Mouse (Mus musculus): Measurements from ENCODE around the gene Ahdc1. TPM values are rescaled to one million over a fixed set of nuclear protein-coding genes. Genes with fewer than 3 reads are reported as not detected.

Gene Ahdc1
- polyA plus RNA-seq, 1 experiment from 2014 or later, result 6.3 TPM

DNA sequence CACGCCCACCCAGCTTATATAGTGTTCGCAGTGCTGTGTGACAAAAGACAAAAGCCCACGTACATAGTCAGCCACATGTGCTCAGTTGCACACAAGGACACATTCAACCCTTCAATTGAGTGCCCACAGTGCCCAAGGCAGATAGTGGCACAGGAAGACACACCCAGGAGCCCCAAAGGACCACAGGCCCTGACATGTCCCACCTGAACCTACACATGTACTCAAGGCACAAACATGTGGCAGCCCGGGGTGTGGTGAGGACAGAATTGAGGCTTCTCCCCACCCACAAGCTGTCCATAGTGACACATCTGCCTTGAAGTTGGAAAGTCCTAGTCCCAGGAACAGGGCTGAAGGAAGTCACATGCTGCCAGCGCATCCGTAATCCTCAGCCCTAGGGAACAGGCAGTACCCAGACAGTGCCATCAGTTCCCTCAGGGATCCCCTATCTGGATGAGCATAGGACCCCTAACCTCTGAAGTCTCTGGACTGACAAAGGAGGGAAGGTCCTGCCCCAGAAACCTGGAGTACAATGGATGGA, 76.2 kb downstream of the Ahdc1 start:
- H3K9me3 ChIP-seq (replicated peaks), result no peaks in the 10 kb centered on the region
- peak overlapping the region; percentile 38 for H3K4me2 ChIP-seq
- no peaks in the 10 kb centered on the region for H3K27me3 ChIP-seq
- H3K27ac ChIP-seq, result peak overlapping the region; percentile 95
- peaks cover 88% of the 10 kb centered on the region for H3K4me1 ChIP-seq (replicated peaks)
- H3K9ac ChIP-seq, result peak overlapping the region; percentile 23; the same call in 1 of the 2 replicates
- H3K36me3 ChIP-seq, result no peaks in the 10 kb centered on the region
- H3K4me3 ChIP-seq, result no peak overlapping the region
- 66% methylated on average over 6 of the region's 6 CpGs for WGBS
- ATAC-seq (replicated peaks; ENCODE audit: insufficient number of reproducible peaks, insufficient read depth, low FRiP score, low read depth), result no peak

DNA sequence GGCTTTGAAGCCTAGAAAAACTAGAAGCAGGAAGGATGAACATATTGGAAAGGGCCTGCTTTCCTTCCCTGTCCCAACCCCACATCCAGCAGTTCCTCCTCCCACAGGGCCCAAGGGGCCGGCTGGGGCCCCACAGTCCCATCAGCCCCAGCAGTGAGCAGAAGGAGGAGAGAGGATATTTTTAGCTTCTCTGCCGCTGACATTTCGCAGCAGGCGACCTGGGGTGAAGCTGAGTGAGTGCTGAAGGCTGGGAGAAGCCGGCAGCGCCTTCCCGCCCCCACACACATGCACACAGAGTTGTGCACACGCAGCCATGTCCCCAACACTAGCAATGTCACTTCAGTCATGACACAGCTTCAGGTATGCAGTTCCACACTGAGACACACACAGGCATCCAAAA, 76.8 kb downstream of the Ahdc1 start:
- peak overlapping the region; percentile 95 for H3K27ac ChIP-seq
- no peaks in the 10 kb centered on the region for H3K36me3 ChIP-seq
- H3K4me2 ChIP-seq, result peak overlapping the region; percentile 38
- H3K9ac ChIP-seq, result peak overlapping the region; percentile 23; the same call in 1 of the 2 replicates
- H3K4me1 ChIP-seq (replicated peaks), result peaks cover 94% of the 10 kb centered on the region
- H3K27me3 ChIP-seq, result no peaks in the 10 kb centered on the region
- H3K4me3 ChIP-seq, result no peak overlapping the region
- H3K9me3 ChIP-seq (replicated peaks), result no peaks in the 10 kb centered on the region
- WGBS, result 6% methylated on average over 8 of the region's 8 CpGs
- ATAC-seq (replicated peaks; ENCODE audit: insufficient number of reproducible peaks, insufficient read depth, low FRiP score, low read depth), result peak; percentile 50

DNA sequence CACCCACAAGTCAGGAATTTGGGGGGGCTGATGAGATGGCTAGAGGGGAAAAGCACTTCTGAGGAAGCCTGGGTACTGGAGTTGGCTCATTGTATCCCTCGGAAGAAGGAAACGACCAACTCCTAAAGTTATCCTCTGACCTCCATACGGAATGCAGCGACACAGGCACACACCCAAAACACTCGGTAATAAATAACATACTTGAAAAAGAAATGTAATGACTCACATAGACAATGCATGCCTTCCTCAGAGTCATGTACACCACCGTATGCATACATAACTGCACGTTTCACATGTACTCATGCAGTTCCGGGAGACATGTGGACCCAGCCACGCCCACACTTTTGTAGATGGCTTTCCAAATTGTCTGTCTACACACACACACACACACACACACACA, 78.3 kb downstream of the Ahdc1 start:
- H3K36me3 ChIP-seq, result no peaks in the 10 kb centered on the region
- no peak for ATAC-seq (replicated peaks; ENCODE audit: insufficient number of reproducible peaks, insufficient read depth, low FRiP score, low read depth)
- WGBS, result 68% methylated on average over 9 of the region's 9 CpGs

DNA sequence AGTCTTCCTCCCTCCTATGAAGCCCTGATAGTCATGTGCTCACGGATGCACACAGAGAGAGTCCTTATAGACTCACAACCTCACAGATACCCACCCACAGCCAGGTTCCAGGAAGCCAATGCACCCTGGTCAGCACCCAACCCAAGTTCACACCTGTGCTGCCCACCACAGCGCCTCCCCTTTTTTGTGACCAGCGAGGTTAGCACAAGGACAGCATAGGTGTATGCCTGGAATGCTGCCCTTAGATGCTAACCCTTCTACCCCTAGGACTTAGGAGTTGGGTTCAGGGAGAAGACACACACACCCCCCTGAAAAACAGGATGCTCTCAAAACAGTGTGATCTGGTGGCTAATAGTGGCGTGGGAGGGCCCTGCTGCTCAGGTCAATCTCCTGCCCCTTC, 78.7 kb downstream of the Ahdc1 start:
- Histone ChIP-seq H3K4me3 (no peak overlapping the region), H3K4me1 (replicated peaks) (peaks cover 98% of the 10 kb centered on the region), H3K36me3 (no peaks in the 10 kb centered on the region), H3K27ac (peak overlapping the region; percentile 95), H3K9ac (peak overlapping the region; percentile 33; the same call in 1 of the 2 replicates), H3K27me3 (no peaks in the 10 kb centered on the region), H3K9me3 (replicated peaks) (no peaks in the 10 kb centered on the region), H3K4me2 (peak overlapping the region; percentile 34; the same call in 1 of the 2 replicates)
- WGBS, result 68% methylated on average over 4 of the region's 4 CpGs
- no peak for ATAC-seq (replicated peaks; ENCODE audit: insufficient number of reproducible peaks, insufficient read depth, low FRiP score, low read depth)

More for the DNA sequence above, 78.3 kb downstream of the Ahdc1 start:
- Histone ChIP-seq H3K4me3 (no peak overlapping the region), H3K4me1 (replicated peaks) (peaks cover 98% of the 10 kb centered on the region), H3K27ac (peak overlapping the region; percentile 95), H3K9ac (no peak overlapping the region), H3K4me2 (no peak overlapping the region), H3K27me3 (no peaks in the 10 kb centered on the region), H3K9me3 (replicated peaks) (no peaks in the 10 kb centered on the region)

DNA sequence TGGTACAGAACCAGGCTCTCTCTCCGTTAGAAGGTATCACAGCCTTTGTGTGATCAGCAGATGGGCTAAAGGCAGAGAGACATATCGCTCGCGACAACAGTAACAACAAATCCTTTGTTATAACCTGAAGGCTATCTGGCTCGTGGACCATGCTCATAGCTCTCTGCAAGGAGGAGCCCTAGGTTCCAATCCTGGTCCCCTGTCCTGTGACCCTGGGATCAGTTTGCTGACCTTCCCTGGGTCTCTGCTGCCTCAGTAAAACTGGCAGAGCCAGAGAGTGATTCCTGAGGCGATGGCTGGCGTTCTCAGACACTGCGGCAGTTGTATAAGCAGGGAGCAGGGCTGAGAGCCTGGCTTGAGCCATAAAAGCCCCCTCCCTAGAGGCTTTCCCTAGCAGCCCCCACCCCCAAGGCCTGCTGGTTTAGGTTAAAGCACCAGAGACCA, 79.2 kb downstream of the Ahdc1 start:
- Histone ChIP-seq H3K9ac (peak overlapping the region; percentile 33), H3K27ac (peak overlapping the region; percentile 95), H3K4me2 (peak overlapping the region; percentile 34), H3K9me3 (replicated peaks) (no peaks in the 10 kb centered on the region), H3K27me3 (no peaks in the 10 kb centered on the region), H3K36me3 (no peaks in the 10 kb centered on the region), H3K4me3 (no peak overlapping the region), H3K4me1 (replicated peaks) (peaks cover 98% of the 10 kb centered on the region)
- 0 out of 2 replicates have a peak, but pooled peaks have one; percentile 0 for ATAC-seq (replicated peaks; ENCODE audit: insufficient number of reproducible peaks, insufficient read depth, low FRiP score, low read depth)
- WGBS, result 27% methylated on average over 8 of the region's 8 CpGs

DNA sequence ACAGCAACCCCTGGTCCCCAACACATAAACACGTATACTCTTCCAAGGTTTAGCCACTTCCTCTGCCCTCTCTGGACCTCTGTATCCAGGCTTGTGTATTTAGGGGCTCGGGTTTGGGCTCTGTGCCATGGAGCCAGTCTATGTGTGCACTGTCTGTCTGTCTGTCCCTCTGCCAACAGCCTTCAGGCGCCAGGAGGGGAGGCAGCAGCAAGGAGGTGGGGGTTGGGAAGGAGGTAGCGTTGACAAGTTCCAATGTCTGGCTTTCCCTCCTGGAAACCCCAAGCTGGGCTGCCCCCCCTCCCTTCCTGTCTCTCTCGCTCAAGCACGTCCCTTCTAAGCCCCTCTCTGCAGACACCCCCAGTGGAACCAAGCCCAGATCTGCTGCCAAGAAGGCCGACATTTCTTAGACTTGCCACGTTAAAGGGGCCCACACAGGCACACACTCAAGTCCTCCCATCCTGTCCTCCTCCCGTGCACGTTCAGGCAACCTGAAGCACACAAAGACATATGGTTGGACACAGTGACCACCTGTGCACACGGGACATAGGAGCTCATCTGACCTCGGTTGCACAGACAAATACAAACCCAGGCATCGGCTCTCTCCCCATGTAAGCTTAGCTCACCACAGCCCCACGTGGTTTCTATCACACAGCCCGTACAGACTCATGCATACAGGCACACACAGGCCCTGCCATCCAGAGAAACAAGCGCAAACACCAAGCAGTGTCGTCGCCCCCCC, 79.8 kb downstream of the Ahdc1 start:
- Histone ChIP-seq H3K4me2 (peak overlapping the region; percentile 34), H3K27me3 (no peaks in the 10 kb centered on the region)
- ATAC-seq (replicated peaks; ENCODE audit: insufficient number of reproducible peaks, insufficient read depth, low FRiP score, low read depth), result peak; percentile 28

DNA sequence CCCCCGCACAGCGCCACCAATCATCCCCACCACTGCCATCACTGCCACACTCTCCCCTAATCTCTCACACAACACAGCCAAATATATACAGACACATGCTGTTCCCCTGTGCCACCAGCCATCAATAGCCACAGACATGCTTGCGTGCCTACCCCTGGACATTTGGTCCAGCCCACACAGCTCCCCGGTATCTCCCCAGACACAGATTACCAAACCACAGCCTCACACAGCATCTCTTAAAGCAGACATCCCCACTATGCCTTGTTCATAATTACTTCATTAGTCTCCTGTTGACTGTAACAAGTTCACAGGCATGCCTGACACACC, 80.4 kb downstream of the Ahdc1 start:
- Histone ChIP-seq H3K27ac (peak overlapping the region; percentile 95), H3K36me3 (no peaks in the 10 kb centered on the region), H3K27me3 (no peaks in the 10 kb centered on the region), H3K4me1 (replicated peaks) (peaks cover 91% of the 10 kb centered on the region), H3K9me3 (replicated peaks) (no peaks in the 10 kb centered on the region), H3K9ac (no peak overlapping the region), H3K4me2 (peak overlapping the region; percentile 34), H3K4me3 (no peak overlapping the region)
- no peak for ATAC-seq (replicated peaks; ENCODE audit: insufficient number of reproducible peaks, insufficient read depth, low FRiP score, low read depth)
- 26% methylated on average over 4 of the region's 4 CpGs for WGBS

More for the DNA sequence above, 79.8 kb downstream of the Ahdc1 start:
- Histone ChIP-seq H3K36me3 (no peaks in the 10 kb centered on the region), H3K9ac (peak overlapping the region; percentile 33), H3K4me1 (replicated peaks) (peaks cover 97% of the 10 kb centered on the region), H3K27ac (peak overlapping the region; percentile 95), H3K9me3 (replicated peaks) (no peaks in the 10 kb centered on the region), H3K4me3 (no peak overlapping the region)
- 9% methylated on average over 18 of the region's 18 CpGs for WGBS

DNA sequence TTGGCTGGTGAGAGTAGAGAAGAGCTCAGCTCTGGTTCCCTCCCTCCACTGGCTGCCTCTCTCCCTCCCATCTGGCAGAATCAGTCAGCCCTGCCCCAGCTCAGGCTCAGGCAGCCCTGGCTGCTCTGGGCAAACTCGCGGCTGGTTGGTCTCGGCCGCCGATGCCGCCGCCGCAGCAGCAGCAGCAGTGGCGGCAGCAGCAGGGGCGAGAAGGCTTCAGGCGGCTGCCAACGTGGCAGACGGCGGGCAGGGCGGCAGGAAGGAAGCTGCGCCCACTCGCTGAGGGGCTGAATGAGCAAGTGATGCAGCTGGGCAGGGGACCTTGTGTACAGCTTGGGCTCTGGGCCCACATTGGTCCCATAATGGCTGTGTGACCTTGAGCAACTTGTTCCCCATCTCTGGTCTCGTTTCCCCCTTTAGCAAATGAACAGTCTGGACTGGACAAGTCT, 81.4 kb downstream of the Ahdc1 start:
- H3K9ac ChIP-seq, result peak overlapping the region; percentile 58
- no peaks in the 10 kb centered on the region for H3K9me3 ChIP-seq (replicated peaks)
- H3K27ac ChIP-seq, result peak overlapping the region; percentile 95
- H3K4me3 ChIP-seq, result peak overlapping the region; percentile 32
- peak overlapping the region; percentile 60 for H3K4me2 ChIP-seq
- no peaks in the 10 kb centered on the region for H3K36me3 ChIP-seq
- WGBS, result 6% methylated on average over 18 of the region's 18 CpGs
- peak; percentile 25 for ATAC-seq (replicated peaks; ENCODE audit: insufficient number of reproducible peaks, insufficient read depth, low FRiP score, low read depth)
- H3K27me3 ChIP-seq, result no peaks in the 10 kb centered on the region
- H3K4me1 ChIP-seq (replicated peaks), result peaks cover 81% of the 10 kb centered on the region

DNA sequence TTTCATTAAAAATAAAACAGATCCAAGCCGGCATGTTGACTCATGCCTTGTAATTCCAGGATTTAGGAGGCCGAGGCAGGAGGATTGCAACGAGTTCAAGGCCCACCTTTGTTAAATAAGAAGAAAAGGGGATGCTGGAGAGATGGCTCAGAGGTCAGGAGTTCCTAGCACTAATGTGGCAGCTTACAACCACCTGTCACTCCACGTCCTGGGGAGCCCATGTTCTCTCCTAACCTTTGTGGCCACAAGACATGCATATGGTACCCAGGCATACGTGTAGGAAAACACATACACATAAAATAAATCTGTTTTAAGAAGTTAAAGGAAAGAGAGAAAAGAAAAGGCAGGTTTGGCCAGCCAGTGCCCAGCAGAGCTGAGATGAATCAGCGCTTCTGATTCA, 82.0 kb downstream of the Ahdc1 start:
- H3K4me2 ChIP-seq, result peak overlapping the region; percentile 60
- peak overlapping the region; percentile 95 for H3K27ac ChIP-seq
- no peaks in the 10 kb centered on the region for H3K36me3 ChIP-seq
- 58% methylated on average over 6 of the region's 6 CpGs for WGBS
- H3K9ac ChIP-seq, result peak overlapping the region; percentile 58
- H3K27me3 ChIP-seq, result no peaks in the 10 kb centered on the region
- no peak overlapping the region for H3K4me3 ChIP-seq
- no peak for ATAC-seq (replicated peaks; ENCODE audit: insufficient number of reproducible peaks, insufficient read depth, low FRiP score, low read depth)
- H3K9me3 ChIP-seq (replicated peaks), result no peaks in the 10 kb centered on the region
- H3K4me1 ChIP-seq (replicated peaks), result peaks cover 75% of the 10 kb centered on the region

DNA sequence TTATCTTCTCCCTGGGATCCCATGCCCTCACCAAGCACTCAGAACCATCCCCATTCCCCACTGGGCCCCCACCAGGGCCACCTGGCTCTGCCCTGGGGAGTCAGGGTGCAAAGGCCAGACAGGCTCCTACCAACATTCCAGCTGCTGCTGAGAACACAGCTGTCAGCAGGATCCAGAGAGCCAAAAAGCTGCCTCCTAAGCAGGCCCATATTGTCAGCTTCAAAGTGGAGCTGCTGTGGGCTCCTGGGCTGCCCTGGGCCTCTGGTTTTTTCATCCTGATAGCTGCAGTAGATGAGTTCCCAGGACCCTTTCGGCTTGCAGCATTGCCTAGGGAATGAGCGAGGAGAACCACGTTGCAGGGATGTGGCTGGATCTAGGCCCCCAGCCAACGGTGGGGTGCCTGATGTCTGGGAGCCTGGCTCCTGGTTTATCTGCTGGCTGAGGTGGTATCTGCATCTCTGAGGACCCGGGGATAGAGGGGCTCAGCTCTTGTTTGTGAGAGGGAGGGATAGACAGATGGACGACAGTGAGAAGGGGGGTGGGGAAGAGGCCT, 82.5 kb downstream of the Ahdc1 start:
- Histone ChIP-seq H3K4me1 (replicated peaks) (peaks cover 70% of the 10 kb centered on the region), H3K27ac (peak overlapping the region; percentile 95), H3K4me2 (peak overlapping the region; percentile 21; the same call in 1 of the 2 replicates), H3K36me3 (no peaks in the 10 kb centered on the region), H3K4me3 (no peak overlapping the region), H3K27me3 (no peaks in the 10 kb centered on the region), H3K9me3 (replicated peaks) (no peaks in the 10 kb centered on the region), H3K9ac (peak overlapping the region; percentile 33; the same call in 1 of the 2 replicates)
- ATAC-seq (replicated peaks; ENCODE audit: insufficient number of reproducible peaks, insufficient read depth, low FRiP score, low read depth), result no peak
- 6% methylated on average over 6 of the region's 6 CpGs for WGBS

DNA sequence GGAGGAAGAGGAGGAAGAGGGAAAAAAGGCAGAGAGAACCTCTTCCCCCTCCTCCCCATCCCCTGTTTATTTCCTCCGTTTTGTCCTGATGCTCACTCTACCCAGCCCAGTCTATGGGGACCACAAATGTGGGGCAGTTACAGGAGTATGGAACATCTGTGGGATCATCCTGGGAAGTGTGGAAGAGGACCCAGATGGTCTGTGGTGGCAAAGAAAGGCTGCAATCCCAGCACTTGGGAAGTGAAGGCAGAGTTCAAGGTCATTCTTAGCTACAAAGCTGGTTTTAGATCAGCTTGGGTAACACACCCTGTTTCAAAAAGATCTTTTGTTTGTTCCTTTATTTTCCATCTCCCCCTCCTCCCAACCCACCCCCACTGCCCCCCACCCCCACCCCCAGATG, 83.2 kb downstream of the Ahdc1 start:
- H3K27me3 ChIP-seq, result no peaks in the 10 kb centered on the region
- no peak overlapping the region; the same call in 1 of the 2 replicates for H3K9ac ChIP-seq
- H3K4me1 ChIP-seq (replicated peaks), result peaks cover 64% of the 10 kb centered on the region
- peak overlapping the region; percentile 60; the same call in 1 of the 2 replicates for H3K4me2 ChIP-seq
- 36% methylated on average over 1 of the region's 1 CpGs for WGBS
- no peaks in the 10 kb centered on the region for H3K36me3 ChIP-seq
- no peak overlapping the region for H3K4me3 ChIP-seq
- peak overlapping the region; percentile 95 for H3K27ac ChIP-seq
- ATAC-seq (replicated peaks; ENCODE audit: insufficient number of reproducible peaks, insufficient read depth, low FRiP score, low read depth), result no peak
- H3K9me3 ChIP-seq (replicated peaks), result no peaks in the 10 kb centered on the region
